Mouse (Mus musculus) MEL (cell line): Measurements from ENCODE around the gene Artn.

Experiments
- CHD2 ChIP-seq: IDR thresholded peaks from 2 replicates; pipeline ENCODE4 v1.6.1; 2011; ENCODE audit warnings: low read length, improper control_type of control experiment
- CTCF ChIP-seq, 3 experiments: IDR thresholded peaks in 2 of 3; conservative IDR thresholded peaks in 1 of 3; 2 replicates each; pipeline ENCODE4 v1.5.1; 2011 to 2012; ENCODE audit warnings: low read length in 3 of 3, low read depth in 2 of 3, mild to moderate bottlenecking in 2 of 3, improper control_type of control experiment in 1 of 3, inconsistent platforms in 1 of 3, mixed read lengths in 1 of 3, moderate library complexity in 1 of 3; ENCODE audit not compliant: control insufficient read depth in 1 of 3, insufficient read depth in 1 of 3, poor library complexity in 1 of 3, severe bottlenecking in 1 of 3
- EP300 ChIP-seq, 2 experiments: IDR thresholded peaks; 2 replicates each; pipeline ENCODE4 v1.6.1; 2011; ENCODE audit warnings: improper control_type of control experiment in 2 of 2, low read length in 2 of 2, low read depth in 1 of 2, mild to moderate bottlenecking in 1 of 2
- ETS1 ChIP-seq: IDR thresholded peaks from 2 replicates; pipeline ENCODE4 v1.6.1; 2012; ENCODE audit warnings: low read depth, mild to moderate bottlenecking, inconsistent platforms, low read length, improper control_type of control experiment, moderate library complexity
- GATA1 ChIP-seq: IDR thresholded peaks from 2 replicates; pipeline ENCODE4 v1.6.1; 2011; ENCODE audit warnings: low read depth, low read length, improper control_type of control experiment
- KAT2A ChIP-seq: conservative IDR thresholded peaks from 2 replicates; pipeline ENCODE4 v1.6.1; 2012; ENCODE audit warnings: low read depth, low read length, improper control_type of control experiment, inconsistent platforms
- MXI1 ChIP-seq: IDR thresholded peaks from 2 replicates; pipeline ENCODE4 v1.6.1; 2011; ENCODE audit warnings: mild to moderate bottlenecking, low read depth, low read length, improper control_type of control experiment
- POLR2A ChIP-seq, 2 experiments: IDR thresholded peaks; 2 replicates each; pipeline ENCODE4 v1.6.1; 2011 to 2012; ENCODE audit warnings: low read length in 2 of 2, mild to moderate bottlenecking in 2 of 2, control low read depth in 1 of 2, improper control_type of control experiment in 1 of 2, low read depth in 1 of 2, moderate library complexity in 1 of 2; ENCODE audit not compliant: control insufficient read depth in 1 of 2, insufficient read depth in 1 of 2, poor library complexity in 1 of 2
- POLR2AphosphoS2 ChIP-seq: IDR thresholded peaks from 2 replicates; pipeline ENCODE4 v1.6.1; 2011; ENCODE audit warnings: low read length, improper control_type of control experiment
- POLR2AphosphoS5 ChIP-seq: IDR thresholded peaks from 2 replicates; pipeline ENCODE4 v1.6.1; 2012; ENCODE audit warnings: low read depth, borderline replicate concordance, mild to moderate bottlenecking, inconsistent platforms, low read length, moderate library complexity, mixed read lengths
- RAD21 ChIP-seq: IDR thresholded peaks from 2 replicates; pipeline ENCODE4 v1.6.1; 2011; ENCODE audit warnings: mild to moderate bottlenecking, low read depth, low read length, improper control_type of control experiment
- USF2 ChIP-seq, 2 experiments: IDR thresholded peaks; 2 replicates each; pipeline ENCODE4 v1.6.1; 2011 to 2012; ENCODE audit warnings: improper control_type of control experiment in 2 of 2, low read length in 2 of 2, borderline replicate concordance in 1 of 2, inconsistent platforms in 1 of 2, low read depth in 1 of 2, mild to moderate bottlenecking in 1 of 2; ENCODE audit not compliant: insufficient read depth in 1 of 2
- ZNF384 ChIP-seq: IDR thresholded peaks from 2 replicates; pipeline ENCODE4 v1.6.1; 2012; ENCODE audit warnings: low read depth, mild to moderate bottlenecking, inconsistent platforms, low read length, improper control_type of control experiment

DNA sequence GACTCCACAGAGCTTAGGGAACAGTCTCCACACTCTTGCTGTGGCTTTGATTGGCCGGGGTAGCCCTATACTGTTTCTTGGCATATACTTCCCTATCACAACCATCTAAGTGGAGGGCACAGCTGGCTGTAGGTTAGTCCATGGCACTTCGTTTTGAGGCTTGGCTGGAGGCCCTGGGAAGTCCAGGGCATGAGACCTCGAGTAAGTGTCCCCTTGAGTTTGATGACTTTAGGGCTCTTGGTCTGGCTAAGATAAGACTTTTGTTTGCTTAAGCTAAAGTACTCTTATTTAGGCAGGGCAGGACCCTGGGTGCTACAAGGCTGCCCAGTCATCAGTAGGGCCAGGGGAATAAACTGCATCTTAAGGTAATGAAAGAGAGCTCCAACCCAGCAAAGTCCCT, 31.5 kb downstream of the Artn start:
- no peak for TF ChIP-seq GATA1
- TF ChIP-seq EP300 (IDR thresholded peaks at IDR 0.05; ENCODE audit: low read depth in 1 of 2, low read length in 2 of 2), result no peak
- TF ChIP-seq RAD21, result no peak
- TF ChIP-seq CTCF (IDR thresholded peaks at IDR 0.05 in 2 of 3, conservative IDR thresholded peaks at IDR 0.05 in 1 of 3; ENCODE audit: control insufficient read depth in 1 of 3, insufficient read depth in 1 of 3, low read depth in 2 of 3, low read length in 3 of 3, poor library complexity in 1 of 3, severe bottlenecking in 1 of 3), result no peak
- TF ChIP-seq CHD2, result no peak
- TF ChIP-seq POLR2AphosphoS5, result no peak
- no peak for TF ChIP-seq KAT2A
- TF ChIP-seq USF2 (IDR thresholded peaks at IDR 0.05; ENCODE audit: borderline replicate concordance in 1 of 2, insufficient read depth in 1 of 2, low read depth in 1 of 2, low read length in 2 of 2), result no peak
- TF ChIP-seq ETS1, result no peak
- TF ChIP-seq POLR2AphosphoS2, result no peak
- TF ChIP-seq MXI1, result no peak
- no peak for TF ChIP-seq POLR2A (IDR thresholded peaks at IDR 0.05; ENCODE audit: control insufficient read depth in 1 of 2, insufficient read depth in 1 of 2, low read depth in 1 of 2, low read length in 2 of 2, poor library complexity in 1 of 2)
- TF ChIP-seq ZNF384, result no peak
